Mouse (Mus musculus) forebrain, embryonic 10.5 days (tissue): ENCODE data around the gene Sipa1l2. TPM values are rescaled to one million over a fixed set of nuclear protein-coding genes. Genes with fewer than 3 reads are reported as not detected.

ENCODE experiments used
- DNase-seq: peaks from one replicate; pipeline ENCODE4 v3.0.0-alpha.2; 2017; ENCODE audit warnings: low spot score; ENCODE audit errors: extremely low spot score
- H3K27ac ChIP-seq: fragments of 300-500 bp; sonication (generic); 2 replicates; pipeline ENCODE4 v1.5.1; 2016; ENCODE audit warnings: mild to moderate bottlenecking
- H3K27me3 ChIP-seq: fragments of 300-500 bp; sonication (generic); 2 replicates; pipeline ENCODE4 v1.6.1; 2016; ENCODE audit warnings: mild to moderate bottlenecking; ENCODE audit not compliant: poor library complexity, severe bottlenecking
- H3K36me3 ChIP-seq: fragments of 300-500 bp; sonication (generic); replicated peaks from 2 replicates; pipeline ENCODE4 v1.6.1; 2016; ENCODE audit warnings: mild to moderate bottlenecking, moderate library complexity
- H3K4me1 ChIP-seq: fragments of 300-500 bp; sonication (generic); 2 replicates; pipeline ENCODE4 v1.6.1; 2016
- H3K4me3 ChIP-seq: fragments of 300-500 bp; sonication (generic); 2 replicates; pipeline ENCODE4 v1.5.1; 2016; ENCODE audit warnings: mild to moderate bottlenecking, moderate library complexity
- H3K9me3 ChIP-seq: fragments of 300-500 bp; sonication (generic); 2 replicates; pipeline ENCODE4 v1.6.1; 2016; ENCODE audit warnings: mild to moderate bottlenecking, moderate library complexity
- WGBS: fragments of 180-500 bp; shearing (Covaris S2); methylation state at CpG from one replicate; pipeline ENCODE4 v1.1.7; 2016; 5-methylcytosine and 5-hydroxymethylcytosine counted together
- polyA plus RNA-seq: library from polyadenylated mRNA; unstranded; fragments of >200 nt; fragmentation: Nextera tagmentation; extraction: Ambion mirVana; gene quantifications from 2 replicates; pipeline ENCODE4 v1.2.1, GENCODE M21; 2016

The Sipa1l2 gene
- polyA plus RNA-seq, 1 experiment from 2014 or later: 15.4 TPM

DNA sequence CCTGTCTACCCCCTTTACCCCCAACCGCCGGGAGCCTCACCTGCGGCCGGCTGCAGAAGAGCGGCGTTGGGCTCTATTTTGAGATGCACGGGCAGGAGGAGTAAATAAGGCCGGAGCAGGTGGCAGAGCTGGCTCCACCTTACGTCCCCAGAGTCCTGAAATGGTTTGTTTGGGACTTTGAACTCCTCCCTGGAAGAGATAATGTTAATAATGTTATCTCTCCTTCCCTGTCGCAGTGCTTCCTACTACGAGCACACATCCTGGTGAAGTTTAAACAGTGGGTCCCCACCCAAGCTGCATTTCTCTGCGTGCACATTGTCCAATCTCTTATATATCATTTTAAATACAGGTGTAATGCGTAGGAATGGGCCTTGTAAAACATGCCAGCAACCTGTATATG is 781 bp upstream of the Sipa1l2 start:
- Histone ChIP-seq H3K36me3 (no peaks in the 10 kb centered on the region), H3K9me3 (no peaks in the 10 kb centered on the region; the same call in 1 of the 2 replicates), H3K27ac (peak overlapping the region; percentile 92), H3K27me3 (peaks cover 24% of the 10 kb centered on the region), H3K4me3 (peak overlapping the region; percentile 84), H3K4me1 (peaks cover 38% of the 10 kb centered on the region)
- no peak for DNase-seq
- WGBS: 14% methylated on average over 13 of the region's 13 CpGs

- DNase-seq: peak; percentile 62
- H3K27ac ChIP-seq: peak overlapping the region; percentile 92
- under 1% methylated on average over 39 of the region's 39 CpGs for WGBS
- H3K27me3 ChIP-seq: peaks cover 24% of the 10 kb centered on the region
- no peaks in the 10 kb centered on the region; the same call in 1 of the 2 replicates for H3K9me3 ChIP-seq
- H3K4me3 ChIP-seq: peak overlapping the region; percentile 84
- H3K36me3 ChIP-seq: no peaks in the 10 kb centered on the region
- H3K4me1 ChIP-seq: peaks cover 49% of the 10 kb centered on the region
Observed at GRCm38 (mm10) chr8:125568851-125569532, 616 bp downstream of the Sipa1l2 start.

- H3K27me3 ChIP-seq: peaks cover 24% of the 10 kb centered on the region
- 9% methylated on average over 14 of the region's 14 CpGs for WGBS
- H3K4me1 ChIP-seq: peaks cover 54% of the 10 kb centered on the region
- H3K9me3 ChIP-seq: no peaks in the 10 kb centered on the region; the same call in 1 of the 2 replicates
- H3K36me3 ChIP-seq: no peaks in the 10 kb centered on the region
- H3K27ac ChIP-seq: peak overlapping the region; percentile 92; the same call in 1 of the 2 replicates
- DNase-seq: peak; percentile 37
- H3K4me3 ChIP-seq: peak overlapping the region; percentile 84
Observed at GRCm38 (mm10) chr8:125568421-125568850, 1.2 kb downstream of the Sipa1l2 start.

- H3K4me3 ChIP-seq: peak overlapping the region; percentile 84
- peaks cover 63% of the 10 kb centered on the region for H3K4me1 ChIP-seq
- no peak for DNase-seq
- no peaks in the 10 kb centered on the region for H3K36me3 ChIP-seq
- peaks cover 22% of the 10 kb centered on the region for H3K27me3 ChIP-seq
- no peak overlapping the region for H3K27ac ChIP-seq
- H3K9me3 ChIP-seq: no peaks in the 10 kb centered on the region; the same call in 1 of the 2 replicates
- 63% methylated on average over 7 of the region's 7 CpGs for WGBS
Observed at GRCm38 (mm10) chr8:125567569-125567968, 2.0 kb downstream of the Sipa1l2 start.

DNA sequence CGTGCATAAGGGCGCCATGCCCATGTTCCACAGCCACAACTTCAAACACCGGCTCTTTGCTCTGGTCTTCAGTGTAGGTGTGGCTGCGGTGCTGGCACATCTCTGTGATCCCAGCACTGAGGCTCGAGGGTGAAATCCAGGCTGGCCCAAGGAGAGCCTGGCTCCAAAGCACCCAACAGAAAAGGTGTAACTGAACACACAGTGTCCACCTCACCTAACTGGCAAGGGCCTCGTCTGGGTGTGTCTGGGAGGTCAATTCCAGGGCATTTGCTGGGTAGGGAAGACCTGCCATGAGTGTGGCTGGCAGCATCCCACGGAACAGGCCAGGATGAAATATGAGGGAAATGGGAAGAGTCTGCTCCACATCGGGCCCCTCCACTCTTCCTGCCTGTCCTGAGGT is 6.7 kb downstream of the Sipa1l2 start:
- Histone ChIP-seq H3K4me1 (peaks cover 88% of the 10 kb centered on the region), H3K27me3 (peaks cover under 1% of the 10 kb centered on the region)
- 89% methylated on average over 8 of the region's 8 CpGs for WGBS

DNA sequence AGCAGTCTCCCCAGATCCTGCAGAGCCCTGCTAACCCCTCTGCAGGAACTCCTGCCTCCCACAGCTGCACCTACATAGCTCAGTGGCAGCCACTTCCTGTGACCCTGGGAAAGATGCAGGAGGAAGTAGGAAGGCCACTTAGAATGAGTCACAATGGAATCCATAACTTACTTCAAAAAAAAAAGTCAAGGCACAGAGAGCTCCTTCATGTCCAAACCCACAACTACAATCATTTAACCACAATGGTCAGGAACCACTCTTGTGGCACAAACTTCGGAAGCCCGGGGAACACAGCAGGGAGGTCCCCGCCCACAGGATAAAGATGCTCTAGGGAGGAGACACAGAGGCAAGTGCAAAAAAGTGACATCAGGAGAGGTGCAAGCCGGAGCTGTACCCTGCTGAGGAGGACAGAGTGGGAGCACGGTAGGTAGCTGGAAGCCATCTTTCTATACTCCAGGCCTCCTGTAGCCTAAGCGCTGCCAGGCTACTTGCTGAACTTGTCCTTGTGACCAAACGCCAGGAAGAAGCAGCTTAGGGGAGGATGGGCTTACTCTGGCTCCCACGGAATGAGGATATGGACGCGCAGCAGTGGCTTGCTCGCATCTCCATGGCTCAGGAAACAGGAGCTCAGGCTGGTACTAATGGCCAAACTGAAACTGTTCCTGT is 8.7 kb downstream of the Sipa1l2 start:
- Histone ChIP-seq H3K36me3 (no peaks in the 10 kb centered on the region), H3K9me3 (no peaks in the 10 kb centered on the region), H3K27ac (peak overlapping the region; percentile 65; the same call in 1 of the 2 replicates), H3K4me1 (peaks cover 81% of the 10 kb centered on the region), H3K27me3 (no peaks in the 10 kb centered on the region), H3K4me3 (no peak overlapping the region)
- no peak for DNase-seq
- WGBS: 65% methylated on average over 11 of the region's 11 CpGs

More for the DNA sequence above, 6.7 kb downstream of the Sipa1l2 start:
- no peak for DNase-seq
- Histone ChIP-seq H3K4me3 (no peak overlapping the region), H3K27ac (peak overlapping the region; percentile 35; the same call in 1 of the 2 replicates), H3K36me3 (no peaks in the 10 kb centered on the region), H3K9me3 (no peaks in the 10 kb centered on the region)

DNA sequence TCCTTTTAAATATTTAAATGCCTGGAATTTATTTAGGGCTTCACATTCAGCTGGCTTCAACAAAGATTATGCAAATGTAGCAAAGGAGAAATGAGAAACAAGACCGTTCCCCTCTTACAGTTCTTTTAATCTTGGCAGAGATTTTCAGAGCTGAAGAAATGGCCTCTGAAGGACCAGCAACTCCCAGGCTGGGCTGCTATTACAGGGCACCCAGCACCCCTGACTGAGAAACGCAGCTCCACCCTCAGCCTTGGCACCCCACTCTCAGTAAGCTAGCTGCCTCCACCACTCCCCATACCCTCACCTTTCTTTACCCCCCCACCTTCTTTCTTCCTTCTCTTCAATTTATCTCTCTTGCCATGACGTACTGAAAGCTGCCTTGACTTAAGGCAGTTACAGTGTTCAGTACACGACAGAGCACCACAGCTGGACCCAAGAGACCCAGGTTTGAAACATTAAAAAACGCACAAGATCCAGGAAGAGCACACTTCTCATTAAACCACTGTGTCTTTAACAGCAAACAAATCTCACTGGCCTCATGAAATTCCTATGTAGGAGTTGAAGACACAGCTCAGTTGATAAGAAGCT is 10.4 kb downstream of the Sipa1l2 start:
- Histone ChIP-seq H3K9me3 (no peaks in the 10 kb centered on the region), H3K27ac (peak overlapping the region; percentile 85), H3K27me3 (no peaks in the 10 kb centered on the region), H3K36me3 (no peaks in the 10 kb centered on the region), H3K4me1 (peaks cover 84% of the 10 kb centered on the region), H3K4me3 (peak overlapping the region; percentile 28; the same call in 1 of the 2 replicates)
- DNase-seq: no peak
- 77% methylated on average over 5 of the region's 5 CpGs for WGBS

GRCm38 (mm10) chr8:125558109-125559065 is 11.2 kb downstream of the Sipa1l2 start:
- Histone ChIP-seq H3K27ac (peak overlapping the region; percentile 85), H3K4me3 (peak overlapping the region; percentile 28; the same call in 1 of the 2 replicates)
- WGBS: 61% methylated on average over 23 of the region's 23 CpGs

GRCm38 (mm10) chr8:125557391-125558108 is 12.1 kb downstream of the Sipa1l2 start:
- Histone ChIP-seq H3K9me3 (no peaks in the 10 kb centered on the region), H3K4me1 (peaks cover 73% of the 10 kb centered on the region), H3K27ac (peak overlapping the region; percentile 85), H3K4me3 (no peak overlapping the region), H3K36me3 (no peaks in the 10 kb centered on the region), H3K27me3 (no peaks in the 10 kb centered on the region)
- no peak for DNase-seq
- 84% methylated on average over 10 of the region's 10 CpGs for WGBS

More at GRCm38 (mm10) chr8:125558109-125559065, 11.2 kb downstream of the Sipa1l2 start:
- DNase-seq: peak; percentile 40
- Histone ChIP-seq H3K4me1 (peaks cover 76% of the 10 kb centered on the region), H3K27me3 (no peaks in the 10 kb centered on the region), H3K9me3 (no peaks in the 10 kb centered on the region), H3K36me3 (no peaks in the 10 kb centered on the region)

DNA sequence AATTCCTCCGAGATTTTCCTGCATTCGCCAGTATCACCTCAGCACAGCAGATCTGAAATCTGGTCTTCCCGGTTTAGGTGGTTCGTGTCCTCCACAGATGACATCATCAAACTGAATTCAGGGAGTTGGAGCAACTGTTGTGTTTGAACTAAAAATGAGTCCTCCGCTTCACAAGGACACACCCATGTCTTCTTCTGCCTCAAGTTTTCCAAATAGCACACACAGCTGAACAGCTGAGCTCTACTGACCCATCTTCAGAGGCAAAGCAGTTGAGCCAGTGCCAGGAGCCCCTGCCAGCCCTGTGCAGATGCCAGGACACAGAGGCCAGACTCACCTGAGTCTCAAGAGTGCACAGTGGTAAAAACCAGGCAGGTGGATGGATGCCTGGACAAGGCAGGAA is 12.9 kb downstream of the Sipa1l2 start:
- no peak for DNase-seq
- H3K4me3 ChIP-seq: no peak overlapping the region
- H3K9me3 ChIP-seq: no peaks in the 10 kb centered on the region
- H3K4me1 ChIP-seq: peaks cover 76% of the 10 kb centered on the region
- WGBS: 94% methylated on average over 5 of the region's 5 CpGs
- no peaks in the 10 kb centered on the region for H3K36me3 ChIP-seq
- H3K27ac ChIP-seq: no peak overlapping the region
- H3K27me3 ChIP-seq: no peaks in the 10 kb centered on the region

- H3K27me3 ChIP-seq: no peaks in the 10 kb centered on the region
- H3K36me3 ChIP-seq: no peaks in the 10 kb centered on the region
- H3K9me3 ChIP-seq: no peaks in the 10 kb centered on the region
- peaks cover 59% of the 10 kb centered on the region for H3K4me1 ChIP-seq
- WGBS: 62% methylated on average over 4 of the region's 4 CpGs
- DNase-seq: no peak
- H3K27ac ChIP-seq: 0 out of 2 replicates have a peak overlapping the region, but pooled peaks have one; percentile 30
- H3K4me3 ChIP-seq: no peak overlapping the region
Observed at GRCm38 (mm10) chr8:125550567-125550966, 19.0 kb downstream of the Sipa1l2 start.
